Mouse (Mus musculus) embryonic facial prominence, embryonic 14.5 days (tissue): ENCODE results near the gene Camta2. TPM values are rescaled to one million over a fixed set of nuclear protein-coding genes. Genes with fewer than 3 reads are reported as not detected.
A peak's percentile ranks its signal among the peaks of the same experiment; 100 is the strongest.

Source experiments
- ATAC-seq: fragments of 200-750 bp; cut with Nextera tagmentation; 2 replicates; pipeline ENCODE4 v1.8.0; 2017; ENCODE audit warnings: low read depth, moderate number of reproducible peaks, moderate TSS enrichment
- DNase-seq: peaks from one replicate; pipeline ENCODE4 v3.0.0-alpha.2; 2015; ENCODE audit warnings: low spot score
- H3K27ac ChIP-seq: fragments of 300-500 bp; sonication (generic); replicated peaks from 2 replicates; pipeline ENCODE4 v1.5.1; 2014; ENCODE audit warnings: low read depth, mild to moderate bottlenecking, low read length, moderate library complexity
- H3K27me3 ChIP-seq: fragments of 300-500 bp; sonication (generic); replicated peaks from 2 replicates; pipeline ENCODE4 v1.6.1; 2014; ENCODE audit warnings: low read length; ENCODE audit not compliant: control insufficient read depth, insufficient read depth
- H3K36me3 ChIP-seq: fragments of 300-500 bp; sonication (generic); 2 replicates; pipeline ENCODE4 v1.6.1; 2014; ENCODE audit warnings: low read length, mixed read lengths; ENCODE audit not compliant: control insufficient read depth, insufficient read depth
- H3K4me1 ChIP-seq: fragments of 300-500 bp; sonication (generic); 2 replicates; pipeline ENCODE4 v1.6.1; 2014; ENCODE audit warnings: antibody characterized with exemption, low read length; ENCODE audit not compliant: control insufficient read depth, insufficient read depth
- H3K4me2 ChIP-seq: fragments of 300-500 bp; sonication (generic); 2 replicates; pipeline ENCODE4 v1.6.1; 2014; ENCODE audit warnings: low read depth, mild to moderate bottlenecking, low read length, moderate library complexity, mixed read lengths
- H3K4me3 ChIP-seq: fragments of 300-500 bp; sonication (generic); 2 replicates; pipeline ENCODE4 v1.5.1; 2014; ENCODE audit warnings: low read depth, mild to moderate bottlenecking, low read length
- H3K9ac ChIP-seq: fragments of 300-500 bp; sonication (generic); 2 replicates; pipeline ENCODE4 v1.6.1; 2014; ENCODE audit warnings: low read depth, mild to moderate bottlenecking, low read length, moderate library complexity, mixed read lengths
- H3K9me3 ChIP-seq: fragments of 300-500 bp; sonication (generic); 2 replicates; pipeline ENCODE4 v1.6.1; 2016; ENCODE audit warnings: low read length; ENCODE audit not compliant: control insufficient read depth
- WGBS: fragments of 180-500 bp; shearing (Covaris S2); extraction: QIAGEN DNeasy Blood & Tissue Kit; methylation state at CpG from one replicate; pipeline ENCODE4 v1.1.7; 2014; 5-methylcytosine and 5-hydroxymethylcytosine counted together
- polyA plus RNA-seq: library from polyadenylated mRNA; unstranded; fragments of >200 nt; fragmentation: Nextera tagmentation; extraction: Ambion mirVana; gene quantifications from 2 replicates; pipeline ENCODE4 v1.2.1, GENCODE M21; 2014

Gene Camta2
- polyA plus RNA-seq, 1 experiment from 2014 or later, result 12.6 TPM

- H3K36me3 ChIP-seq, result peaks cover 27% of the 10 kb centered on the region
- H3K9me3 ChIP-seq, result no peaks in the 10 kb centered on the region
- peak; percentile 50 for DNase-seq
- H3K4me3 ChIP-seq, result peak overlapping the region; percentile 83
- peaks cover 19% of the 10 kb centered on the region for H3K4me1 ChIP-seq
- peak overlapping the region; percentile 93 for H3K9ac ChIP-seq
- WGBS, result 1% methylated on average over 12 of the region's 34 CpGs
- H3K27ac ChIP-seq, result peak overlapping the region; percentile 93
- H3K4me2 ChIP-seq, result peak overlapping the region; percentile 69
- ATAC-seq, result peak; percentile 32
- no peaks in the 10 kb centered on the region for H3K27me3 ChIP-seq
These were observed 12.7 kb upstream of the Camta2 start for GRCm38 (mm10) chr11:70700613-70701012.

DNA sequence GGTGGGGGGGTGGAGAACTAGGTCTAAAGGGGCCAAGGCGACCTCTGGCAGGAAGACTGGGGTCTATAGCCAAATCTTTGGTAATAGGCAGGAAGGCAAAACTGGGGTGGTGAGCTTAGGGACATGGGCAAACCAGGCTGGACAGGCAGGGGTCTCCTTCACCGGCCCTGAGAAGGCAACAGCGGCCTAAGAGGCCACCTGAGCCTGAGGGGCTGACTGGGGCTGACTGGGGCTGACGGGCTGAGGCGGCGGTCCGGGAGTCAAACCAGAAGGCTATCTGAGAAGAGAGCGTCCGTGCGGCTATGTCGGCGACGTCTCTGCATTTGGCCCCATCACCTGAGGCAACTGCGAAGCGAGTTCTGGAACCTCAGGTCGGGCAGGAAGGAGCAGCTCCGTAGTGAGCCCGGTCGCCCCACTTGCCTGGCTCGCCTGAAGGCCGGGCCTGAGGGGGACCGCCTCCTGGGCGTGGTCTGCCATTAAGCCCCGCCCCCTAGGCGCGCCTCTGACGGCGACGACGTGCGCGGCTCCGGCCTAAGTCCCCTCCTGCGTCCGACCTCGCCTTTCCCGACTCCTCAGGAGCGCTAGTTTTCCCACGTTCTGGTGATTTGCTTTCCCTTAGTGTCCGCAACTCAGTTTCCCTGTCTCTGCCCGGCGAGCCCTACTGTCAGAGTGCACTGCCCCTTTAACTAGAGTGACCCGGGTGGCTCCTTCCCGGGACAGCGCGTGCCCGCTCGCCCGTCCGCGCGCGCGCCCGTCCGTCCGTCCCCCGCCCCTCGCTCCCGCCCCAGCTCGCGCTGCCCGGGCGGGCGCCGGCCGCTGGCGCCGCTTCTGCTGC, 12.0 kb upstream of the Camta2 start, which contains the start of the genes Inca1 and Kif1c:
Inca1 (minus strand) TSS at position 434 of the 835 bp plus-strand sequence.
Kif1c (plus strand) TSS at position 827 of the 835 bp plus-strand sequence.
- H3K4me3 ChIP-seq, result peak within 1 kb of the TSS; percentile 83
- WGBS, result 3% methylated on average over 30 of the region's 69 CpGs
- peak within 1 kb of the TSS; percentile 93 for H3K9ac ChIP-seq
- H3K36me3 ChIP-seq, result peaks cover 20% of the 10 kb centered on the region
- H3K9me3 ChIP-seq, result no peaks in the 10 kb centered on the region
- H3K4me1 ChIP-seq, result peaks cover 19% of the 10 kb centered on the region
- peak; percentile 94 for DNase-seq
- ATAC-seq, result peak; percentile 95
- H3K27ac ChIP-seq, result peak within 1 kb of the TSS; percentile 93
- no peaks in the 10 kb centered on the region for H3K27me3 ChIP-seq
- peak within 1 kb of the TSS; percentile 69 for H3K4me2 ChIP-seq

- H3K4me2 ChIP-seq, result no peak overlapping the region
- no peak overlapping the region for H3K27ac ChIP-seq
- 73% methylated on average over 2 of the region's 2 CpGs for WGBS
- no peak overlapping the region for H3K9ac ChIP-seq
- no peaks in the 10 kb centered on the region for H3K9me3 ChIP-seq
- no peak for DNase-seq
- no peak overlapping the region for H3K4me3 ChIP-seq
- H3K27me3 ChIP-seq, result no peaks in the 10 kb centered on the region
- H3K4me1 ChIP-seq, result peaks cover 19% of the 10 kb centered on the region
- H3K36me3 ChIP-seq, result peaks cover 11% of the 10 kb centered on the region
- ATAC-seq, result no peak
These were observed 11.1 kb upstream of the Camta2 start for GRCm38 (mm10) chr11:70699051-70699450.

DNA sequence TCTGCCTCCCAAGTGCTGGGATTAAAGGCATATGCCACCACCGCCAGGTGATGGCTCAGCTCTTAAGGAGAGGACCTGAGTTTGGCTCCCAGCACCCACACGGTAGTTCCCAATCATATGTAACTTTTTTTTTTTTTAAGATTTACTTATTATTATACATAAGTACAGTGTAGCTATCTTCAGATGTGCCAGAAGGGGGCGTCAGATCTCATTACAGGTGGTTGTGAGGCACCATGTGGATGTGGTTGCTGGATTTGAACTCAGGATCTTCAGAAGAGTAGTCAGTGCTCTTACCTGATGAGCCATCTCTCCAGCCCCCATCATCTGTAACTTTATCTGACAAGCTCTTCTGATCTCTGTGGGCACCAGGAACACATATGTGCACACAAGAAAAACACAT, 9.5 kb upstream of the Camta2 start:
- no peak for ATAC-seq
- Histone ChIP-seq H3K4me1 (peaks cover 15% of the 10 kb centered on the region), H3K4me3 (no peak overlapping the region), H3K27ac (no peak overlapping the region), H3K9ac (no peak overlapping the region), H3K27me3 (no peaks in the 10 kb centered on the region), H3K4me2 (no peak overlapping the region), H3K9me3 (no peaks in the 10 kb centered on the region), H3K36me3 (no peaks in the 10 kb centered on the region)
- no peak for DNase-seq
- 72% methylated on average over 3 of the region's 3 CpGs for WGBS

- ATAC-seq (no peak), DNase-seq (no peak)
- WGBS, result 58% methylated on average over 3 of the region's 3 CpGs
- no peaks in the 10 kb centered on the region for H3K27me3 ChIP-seq
- H3K9ac ChIP-seq, result no peak overlapping the region
- H3K4me2 ChIP-seq, result no peak overlapping the region
- no peak overlapping the region for H3K4me3 ChIP-seq
- H3K27ac ChIP-seq, result no peak overlapping the region
- H3K36me3 ChIP-seq, result no peaks in the 10 kb centered on the region
- 0 out of 2 replicates have a peak, but pooled peaks cover 4% of the 10 kb centered on the region for H3K4me1 ChIP-seq
- no peaks in the 10 kb centered on the region for H3K9me3 ChIP-seq
These were observed 5.6 kb upstream of the Camta2 start for GRCm38 (mm10) chr11:70693504-70693903.

DNA sequence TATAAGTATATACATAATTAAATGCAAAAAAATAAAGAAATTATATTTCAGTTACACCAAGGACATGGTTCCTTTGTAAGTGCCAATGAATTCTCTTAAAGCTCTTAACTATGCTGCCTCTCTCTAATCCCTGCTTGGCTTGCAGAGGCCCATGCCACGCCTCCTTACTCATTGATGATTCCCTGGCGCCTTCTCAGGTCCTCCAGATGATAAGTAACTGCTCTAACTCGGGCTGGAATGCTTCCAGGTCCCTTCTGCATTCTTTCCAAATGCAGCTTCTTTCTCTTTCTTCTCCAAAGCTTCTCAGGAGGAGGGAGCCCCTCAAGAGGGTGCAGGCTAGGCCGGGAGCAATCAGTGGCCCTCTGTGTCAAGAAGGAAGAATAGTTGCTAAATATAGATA, 1.7 kb upstream of the Camta2 start:
- DNase-seq (peak; percentile 29), ATAC-seq (no peak)
- Histone ChIP-seq H3K4me2 (no peak overlapping the region), H3K27me3 (no peaks in the 10 kb centered on the region), H3K9me3 (no peaks in the 10 kb centered on the region), H3K4me1 (0 out of 2 replicates have a peak, but pooled peaks cover 8% of the 10 kb centered on the region), H3K9ac (no peak overlapping the region), H3K36me3 (0 out of 2 replicates have a peak, but pooled peaks cover 3% of the 10 kb centered on the region), H3K4me3 (no peak overlapping the region), H3K27ac (no peak overlapping the region)
- 43% methylated on average over 4 of the region's 4 CpGs for WGBS

DNA sequence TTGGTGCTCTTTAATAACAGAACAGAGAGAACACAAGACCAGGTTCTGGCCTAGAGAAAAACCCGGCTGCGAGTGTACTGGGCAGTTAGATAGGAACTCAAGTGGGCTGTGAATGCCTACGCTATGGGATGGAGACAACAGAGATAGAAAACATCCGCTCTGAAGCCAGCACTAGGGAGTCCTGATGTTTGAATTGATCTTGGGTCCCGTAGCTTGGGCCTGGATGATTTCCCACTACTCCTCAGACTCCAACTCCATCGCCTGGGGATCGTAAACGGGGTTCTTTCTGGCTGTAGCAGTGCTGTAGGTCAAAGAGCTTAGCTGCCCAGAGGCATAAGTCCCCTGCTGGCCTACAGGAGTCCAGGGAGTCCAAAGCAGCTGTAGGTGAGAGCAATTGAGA, 467 bp upstream of the Camta2 start:
- Histone ChIP-seq H3K9me3 (no peaks in the 10 kb centered on the region), H3K4me3 (peak overlapping the region; percentile 85), H3K27ac (peak overlapping the region; percentile 89), H3K9ac (peak overlapping the region; percentile 84), H3K27me3 (no peaks in the 10 kb centered on the region), H3K36me3 (peaks cover 14% of the 10 kb centered on the region), H3K4me2 (peak overlapping the region; percentile 93), H3K4me1 (0 out of 2 replicates have a peak, but pooled peaks cover 8% of the 10 kb centered on the region)
- 21% methylated on average over 8 of the region's 8 CpGs for WGBS
- ATAC-seq, result no peak
- DNase-seq, result no peak

- Histone ChIP-seq H3K27ac (peak overlapping the region; percentile 89), H3K4me3 (peak overlapping the region; percentile 85), H3K27me3 (no peaks in the 10 kb centered on the region), H3K9ac (peak overlapping the region; percentile 84), H3K36me3 (peaks cover 27% of the 10 kb centered on the region), H3K4me2 (peak overlapping the region; percentile 93), H3K9me3 (no peaks in the 10 kb centered on the region), H3K4me1 (peaks cover 8% of the 10 kb centered on the region; the same call in 1 of the 2 replicates)
- DNase-seq (peak; percentile 65), ATAC-seq (peak; percentile 78)
- WGBS, result 2% methylated on average over 16 of the region's 16 CpGs
These were observed 871 bp downstream of the Camta2 start for GRCm38 (mm10) chr11:70686901-70687566.
